8 mouse cellular contexts compared by ENCODE assay signal in genomic region chr12:12287131-12287786, GRCm38 (mm10). TPM values are rescaled to one million over a fixed set of nuclear protein-coding genes. Genes with fewer than 3 reads are reported as not detected.
DNase-seq lines count a peak whose midpoint lies in the region; ATAC-seq and TF ChIP-seq lines count a peak whose summit lies in the region.

No protein-coding gene starts in this region.

- TF ChIP-seq CTCF in midbrain, postnatal 0 days (IDR thresholded peaks at IDR 0.05) = no peak

- no peaks in the 10 kb centered on the region for H3K36me3 ChIP-seq in forebrain, embryonic 13.5 days (ENCODE audit: poor library complexity, severe bottlenecking)
- H3K36me3 ChIP-seq in intestine, embryonic 16.5 days (ENCODE audit: control insufficient read depth, insufficient read depth, low read length) = no peaks in the 10 kb centered on the region
- no peaks in the 10 kb centered on the region for H3K36me3 ChIP-seq in midbrain, postnatal 0 days (ENCODE audit: insufficient read depth, low read length)

- H3K4me2 ChIP-seq in forebrain, embryonic 13.5 days = peak overlapping the region; percentile 33
- peak overlapping the region; percentile 18 for H3K4me2 ChIP-seq in intestine, embryonic 16.5 days (ENCODE audit: low read depth, low read length)
- H3K4me2 ChIP-seq in midbrain, postnatal 0 days (ENCODE audit: low read depth, low read length, poor library complexity, severe bottlenecking) = peak overlapping the region; percentile 40

- no peaks in the 10 kb centered on the region for H3K27me3 ChIP-seq in forebrain, embryonic 13.5 days
- H3K27me3 ChIP-seq in intestine, embryonic 16.5 days (replicated peaks; ENCODE audit: control insufficient read depth, insufficient read depth, low read length) = no peaks in the 10 kb centered on the region
- H3K27me3 ChIP-seq in midbrain, postnatal 0 days (ENCODE audit: insufficient read depth, low read length) = no peaks in the 10 kb centered on the region

- 32% methylated on average over 9 of the region's 9 CpGs for WGBS in forebrain, embryonic 13.5 days
- 32% methylated on average over 9 of the region's 9 CpGs for WGBS in intestine, embryonic 16.5 days
- WGBS in midbrain, postnatal 0 days = 14% methylated on average over 9 of the region's 9 CpGs

- H3K4me1 ChIP-seq in forebrain, embryonic 13.5 days = peaks cover 30% of the 10 kb centered on the region
- H3K4me1 ChIP-seq in intestine, embryonic 16.5 days (ENCODE audit: control insufficient read depth, insufficient read depth, low read length) = 0 out of 2 replicates have a peak, but pooled peaks cover 4% of the 10 kb centered on the region
- H3K4me1 ChIP-seq in midbrain, postnatal 0 days (ENCODE audit: insufficient read depth, low read length) = peaks cover 23% of the 10 kb centered on the region

- no peak overlapping the region for H3K4me3 ChIP-seq in forebrain, embryonic 13.5 days
- no peak overlapping the region for H3K4me3 ChIP-seq in intestine, embryonic 16.5 days (ENCODE audit: low read length)
- H3K4me3 ChIP-seq in midbrain, postnatal 0 days (ENCODE audit: low read depth, low read length) = no peak overlapping the region

- no peaks in the 10 kb centered on the region for H3K9me3 ChIP-seq in forebrain, embryonic 13.5 days (replicated peaks)
- H3K9me3 ChIP-seq in intestine, embryonic 16.5 days (ENCODE audit: control insufficient read depth, low read length) = no peaks in the 10 kb centered on the region
- H3K9me3 ChIP-seq in midbrain, postnatal 0 days (ENCODE audit: low read length) = no peaks in the 10 kb centered on the region

- DNase-seq in frontal cortex, postnatal 25 days (ENCODE audit: low spot score in 2 of 2) = no peak
- DNase-seq in right cerebral cortex, postnatal 14 days = peak; percentile 31
- DNase-seq in right cerebral cortex, postnatal 36 days (ENCODE audit: low spot score in 2 of 2) = no peak
- DNase-seq in midbrain, postnatal 0 days (ENCODE audit: low spot score) = peak; percentile 69
- no peak for DNase-seq in urinary bladder, postnatal 25 days (ENCODE audit: low spot score)

- peak overlapping the region; percentile 54 for H3K9ac ChIP-seq in forebrain, embryonic 13.5 days
- H3K9ac ChIP-seq in intestine, embryonic 16.5 days (ENCODE audit: low read depth, low read length) = peak overlapping the region; percentile 35
- H3K9ac ChIP-seq in midbrain, postnatal 0 days (replicated peaks; ENCODE audit: low read length, poor library complexity, severe bottlenecking) = peak overlapping the region; percentile 54

- peak; percentile 48 for ATAC-seq in frontal cortex, adult (ENCODE audit: low TSS enrichment)
- peak; percentile 83 for ATAC-seq in forebrain, embryonic 13.5 days
- ATAC-seq in intestine, embryonic 16.5 days = peak; percentile 53; the same call in 1 of the 2 replicates
- peak; percentile 80 for ATAC-seq in midbrain, postnatal 0 days (ENCODE audit: low FRiP score)

- H3K27ac ChIP-seq in forebrain, embryonic 13.5 days = peak overlapping the region; percentile 95
- H3K27ac ChIP-seq in intestine, embryonic 16.5 days (ENCODE audit: low read length) = peak overlapping the region; percentile 46; the same call in 1 of the 2 replicates
- H3K27ac ChIP-seq in midbrain, postnatal 0 days (ENCODE audit: low read depth, low read length) = peak overlapping the region; percentile 85

RNA-seq across cellular contexts. Expression of gene Fam49a, which starts 25.3 kb away (rescaled TPM):
- 45.9 and 55.0 TPM in 2 replicates for polyA plus RNA-seq in forebrain, embryonic 13.5 days (2015; fragmentation: Nextera tagmentation; extraction: Ambion mirVana)
- 7.8 and 8.6 TPM in 2 replicates for polyA plus RNA-seq in intestine, embryonic 16.5 days (2015; fragmentation: Nextera tagmentation; extraction: Ambion mirVana)
- total RNA-seq in midbrain, postnatal 0 days (2014; rRNA removed) = 88.2 and 96.7 TPM in 2 replicates
- polyA plus RNA-seq in midbrain, postnatal 0 days (2015; fragmentation: Nextera tagmentation; extraction: Ambion mirVana) = 58.3 and 60.0 TPM in 2 replicates

Comparison
In these comparisons a context has a peak if more than half of its experiments do, and no peak if none do; other contexts are left out.
1. DNase-seq: peak in right cerebral cortex, postnatal 14 days (single experiment) and midbrain, postnatal 0 days (single experiment); none in frontal cortex, postnatal 25 days (0 of 2), right cerebral cortex, postnatal 36 days (0 of 2) and urinary bladder, postnatal 25 days (single experiment).
2. Peak in every context shown above with its lines, with median percentiles within 50 percentile points of each other: ATAC-seq, H3K27ac ChIP-seq, H3K4me2 ChIP-seq and H3K9ac ChIP-seq.